30 mouse cellular contexts compared by ENCODE assay signal in the genomic region with DNA sequence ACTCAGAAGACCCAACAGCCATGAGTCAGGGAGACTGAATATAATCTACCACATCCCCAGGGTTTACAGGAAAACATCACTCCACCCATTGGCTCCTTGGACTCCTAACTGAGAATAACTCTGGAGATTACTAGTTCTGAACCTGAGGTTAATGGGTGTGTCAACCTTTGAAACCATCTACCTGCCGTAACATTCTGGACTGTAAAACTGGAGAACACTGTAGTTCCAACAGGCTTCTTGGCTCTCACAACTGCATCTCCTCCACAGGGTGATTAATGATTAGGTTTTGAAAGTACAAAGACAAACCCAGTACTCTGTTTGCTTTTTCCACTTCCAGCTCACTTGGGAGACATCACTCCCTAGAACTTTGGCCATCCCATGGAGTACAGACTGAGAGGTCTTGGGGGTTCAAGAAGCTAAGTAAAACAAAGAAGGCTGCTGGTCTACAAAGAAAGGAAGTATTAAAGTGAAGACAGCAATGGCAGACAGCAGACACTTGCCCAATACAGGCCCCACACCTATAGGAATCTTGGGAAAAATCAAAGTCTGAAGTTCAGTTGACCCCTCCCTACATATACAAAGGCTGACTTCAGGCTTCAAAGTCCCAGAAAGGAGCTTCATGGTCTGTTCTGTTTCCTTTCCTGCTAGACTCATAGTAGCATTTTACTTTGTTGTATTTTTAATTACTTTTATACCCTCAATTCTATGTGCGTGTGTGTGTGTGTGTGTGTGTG. TPM values are rescaled to one million over a fixed set of nuclear protein-coding genes. Genes with fewer than 3 reads are reported as not detected.
A peak's percentile ranks its signal among the peaks of the same experiment; 100 is the strongest.
DNase-seq lines count a peak whose midpoint lies in the region; ATAC-seq and TF ChIP-seq lines count a peak whose summit lies in the region.
"Had no signal": no experiment of that assay in that cellular context is flagged by ENCODE, and none has a peak within 500 bp of the region (broad histone marks: within the 10 kb centered on the region; RNA-seq: fewer than 3 reads in every experiment).

No protein-coding gene starts in this region.

- no peaks in the 10 kb centered on the region for H3K36me3 ChIP-seq in CH12.LX (replicated peaks in 1 of 2; ENCODE audit: control insufficient read depth in 1 of 2, insufficient read depth in 1 of 2, low read length in 1 of 2)
- no peaks in the 10 kb centered on the region for H3K36me3 ChIP-seq in forebrain, embryonic 12.5 days (replicated peaks)
- H3K36me3 ChIP-seq in lung, postnatal 0 days (ENCODE audit: insufficient read depth, low read length) = no peaks in the 10 kb centered on the region
- H3K36me3 ChIP-seq: embryonic facial prominence, embryonic 10.5 days; embryonic facial prominence, embryonic 15.5 days; heart, embryonic 10.5 days; heart, embryonic 15.5 days; limb, embryonic 13.5 days; lung, embryonic 15.5 days; midbrain, embryonic 13.5 days; neural tube, embryonic 15.5 days had no signal

- H3K79me2 ChIP-seq in CH12.LX (replicated peaks; ENCODE audit: control insufficient read depth, extremely low read depth, insufficient read depth, poor library complexity, severe bottlenecking) = no peaks in the 10 kb centered on the region

- TF ChIP-seq EP300 in CH12.LX (IDR thresholded peaks at IDR 0.05; ENCODE audit: low read length) = no peak
- no peak for TF ChIP-seq EP300 in lung, postnatal 0 days (IDR thresholded peaks at IDR 0.05)

- no peak for TF ChIP-seq CTCF in CH12.LX (conservative IDR thresholded peaks at IDR 0.05 in 1 of 2, IDR thresholded peaks at IDR 0.05 in 1 of 2; ENCODE audit: low read depth in 2 of 2, low read length in 2 of 2)
- no peak for TF ChIP-seq CTCF in lung, postnatal 0 days (IDR thresholded peaks at IDR 0.05)

- in situ Hi-C loops in CH12.LX (cut with MboI; ENCODE audit: low pct_ligation_motif_present, low pct_unique_long_range_greater_than_20kb, low sequenced_read_pairs) = no loop called here

- H3K4me3 ChIP-seq in CH12.LX (replicated peaks in 1 of 3; ENCODE audit: low read depth in 2 of 3, low read length in 2 of 3, poor library complexity in 1 of 3) = no peak overlapping the region
- H3K4me3 ChIP-seq in forebrain, embryonic 12.5 days (replicated peaks) = no peak overlapping the region
- H3K4me3 ChIP-seq in lung, postnatal 0 days (ENCODE audit: low read depth, low read length) = no peak overlapping the region
- H3K4me3 ChIP-seq: embryonic facial prominence, embryonic 10.5 days; embryonic facial prominence, embryonic 15.5 days; heart, embryonic 10.5 days; heart, embryonic 15.5 days; limb, embryonic 13.5 days; lung, embryonic 15.5 days; megakaryocyte, embryonic 14.5 days; midbrain, embryonic 13.5 days; neural tube, embryonic 15.5 days had no signal

- 86% methylated on average over 2 of the region's 2 CpGs for WGBS in forebrain, embryonic 12.5 days
- 95% methylated on average over 1 of the region's 2 CpGs for WGBS in lung, postnatal 0 days

- no peak for TF ChIP-seq POLR2A in CH12.LX (IDR thresholded peaks at IDR 0.05; ENCODE audit: low read depth, low read length)

- ATAC-seq in forebrain, embryonic 12.5 days (ENCODE audit: low FRiP score) = no peak
- no peak for ATAC-seq in lung, postnatal 0 days
- ATAC-seq: forebrain, embryonic 14.5 days; hindbrain, embryonic 16.5 days; midbrain, embryonic 13.5 days had no signal

- no peak for TF ChIP-seq RAD21 in CH12.LX (IDR thresholded peaks at IDR 0.05; ENCODE audit: low read depth, low read length)

- H3K9me3 ChIP-seq in CH12.LX (replicated peaks; ENCODE audit: low read length) = no peaks in the 10 kb centered on the region
- no peaks in the 10 kb centered on the region for H3K9me3 ChIP-seq in forebrain, embryonic 12.5 days
- no peaks in the 10 kb centered on the region for H3K9me3 ChIP-seq in lung, postnatal 0 days (ENCODE audit: low read length)
- H3K9me3 ChIP-seq: embryonic facial prominence, embryonic 10.5 days; embryonic facial prominence, embryonic 15.5 days; heart, embryonic 10.5 days; heart, embryonic 15.5 days; limb, embryonic 13.5 days; lung, embryonic 15.5 days; megakaryocyte, embryonic 14.5 days; midbrain, embryonic 13.5 days; neural tube, embryonic 15.5 days had no signal

- H3K27me3 ChIP-seq in CH12.LX (replicated peaks) = no peaks in the 10 kb centered on the region
- no peaks in the 10 kb centered on the region for H3K27me3 ChIP-seq in forebrain, embryonic 12.5 days
- no peaks in the 10 kb centered on the region for H3K27me3 ChIP-seq in lung, postnatal 0 days (replicated peaks; ENCODE audit: insufficient read depth, low read length)
- H3K27me3 ChIP-seq: embryonic facial prominence, embryonic 15.5 days; heart, embryonic 15.5 days; limb, embryonic 13.5 days; lung, embryonic 15.5 days; megakaryocyte, embryonic 14.5 days; midbrain, embryonic 13.5 days; neural tube, embryonic 15.5 days had no signal

- H3K27ac ChIP-seq in CH12.LX (ENCODE audit: insufficient read depth, low read depth) = no peak overlapping the region
- H3K27ac ChIP-seq in forebrain, embryonic 12.5 days = no peak overlapping the region
- no peak overlapping the region for H3K27ac ChIP-seq in lung, postnatal 0 days (ENCODE audit: low read length)
- H3K27ac ChIP-seq: embryonic facial prominence, embryonic 10.5 days; embryonic facial prominence, embryonic 15.5 days; heart, embryonic 10.5 days; heart, embryonic 15.5 days; limb, embryonic 13.5 days; lung, embryonic 15.5 days; midbrain, embryonic 13.5 days; neural tube, embryonic 15.5 days had no signal

- no peak overlapping the region for H3K4me2 ChIP-seq in CH12.LX (ENCODE audit: insufficient read depth, low read depth, poor library complexity, severe bottlenecking)
- no peak overlapping the region for H3K4me2 ChIP-seq in forebrain, embryonic 12.5 days
- H3K4me2 ChIP-seq in lung, postnatal 0 days (replicated peaks; ENCODE audit: low read depth, low read length) = no peak overlapping the region
- H3K4me2 ChIP-seq: embryonic facial prominence, embryonic 15.5 days; heart, embryonic 15.5 days; limb, embryonic 13.5 days; liver, embryonic 11.5 days; lung, embryonic 15.5 days; midbrain, embryonic 13.5 days; neural tube, embryonic 15.5 days had no signal

- peak; percentile 8 for DNase-seq in kidney, adult 18-20 months
- DNase-seq in kidney, postnatal 25 days = no peak
- DNase-seq in CH12.LX (ENCODE audit: extremely low read depth) = no peak
- DNase-seq in kidney, adult 9 months = peak; percentile 85
- DNase-seq in kidney, postnatal 36 days = peak; percentile 12 to 51
- no peak for DNase-seq in lung, postnatal 0 days (ENCODE audit: low spot score)
- no peak for DNase-seq in adrenal gland, adult (ENCODE audit: inconsistent age in 2 of 2, low spot score in 1 of 2)
- DNase-seq: adrenal gland, adult 8-10 months; cerebellum, adult 2 months; cerebellum, postnatal 25 days; gastrocnemius, postnatal 25 days; heart, adult 11 months; lung, postnatal 4 days; retina, postnatal 1 day; right cerebral cortex, postnatal 14 days; thymus, postnatal 14 days had no signal

- H3K4me1 ChIP-seq in CH12.LX (ENCODE audit: control insufficient read depth in 1 of 2, insufficient read depth in 2 of 2) = peaks cover 13 to 26% of the 10 kb centered on the region in 2 experiments
- H3K4me1 ChIP-seq in forebrain, embryonic 12.5 days = no peaks in the 10 kb centered on the region
- no peaks in the 10 kb centered on the region for H3K4me1 ChIP-seq in lung, postnatal 0 days (ENCODE audit: insufficient read depth, low read depth, low read length)
- H3K4me1 ChIP-seq: heart, embryonic 10.5 days; heart, embryonic 15.5 days; lung, embryonic 15.5 days; megakaryocyte, embryonic 14.5 days; midbrain, embryonic 13.5 days; neural tube, embryonic 15.5 days had no signal

- dilution Hi-C loops in CH12.LX (cut with MboI; ENCODE audit: extremely low pct_ligation_motif_present, extremely low pct_unique_long_range_greater_than_20kb, low sequenced_read_pairs) = no loop called here

- H3K9ac ChIP-seq in CH12.LX (ENCODE audit: insufficient read depth, low read depth) = no peak overlapping the region
- H3K9ac ChIP-seq in forebrain, embryonic 12.5 days = no peak overlapping the region
- H3K9ac ChIP-seq in lung, postnatal 0 days (replicated peaks; ENCODE audit: low read depth) = no peak overlapping the region
- H3K9ac ChIP-seq: embryonic facial prominence, embryonic 15.5 days; heart, embryonic 15.5 days; limb, embryonic 13.5 days; lung, embryonic 15.5 days; midbrain, embryonic 13.5 days; neural tube, embryonic 15.5 days had no signal

TF ChIP-seq in CH12.LX, 34 proteins besides CTCF, POLR2A, EP300 and RAD21:
- TF ChIP-seq MXI1 (IDR thresholded peaks at IDR 0.05; ENCODE audit: low read depth, low read length) (0 out of 2 replicates have a peak, but pooled peaks have one; percentile 21), KAT2A (IDR thresholded peaks at IDR 0.05; ENCODE audit: insufficient replicate concordance, low read length) (no peak)

RNA-seq across cellular contexts. Expression of gene Ddit4l, which starts 52.7 kb away (rescaled TPM):
- total RNA-seq in CH12.LX (2012; rRNA removed) = 1.3 and 2.6 TPM in 2 replicates
- 2.2 and 2.8 TPM in 2 replicates for total RNA-seq in CH12.LX (2014; rRNA removed)
- 10.3 and 11.3 TPM in 2 replicates for polyA plus RNA-seq in CH12.LX (2012; ENCODE audit: insufficient read length, low read depth)
- polyA plus RNA-seq in forebrain, embryonic 12.5 days (2016; fragmentation: Nextera tagmentation; extraction: Ambion mirVana) = 9.9 and 12.7 TPM in 2 replicates
- 4.5 and 5.3 TPM in 2 replicates for polyA plus RNA-seq in lung, postnatal 0 days (2015; fragmentation: Nextera tagmentation; extraction: Ambion mirVana)
- total RNA-seq: monocyte, adult 5-6 weeks had no signal

Comparison
In these comparisons a context has a peak if more than half of its experiments do, and no peak if none do; other contexts are left out.
1. DNase-seq: peak in kidney, adult 18-20 months (single experiment), kidney, adult 9 months (single experiment) and kidney, postnatal 36 days (2 of 2); none in kidney, postnatal 25 days (0 of 2), CH12.LX (single experiment), lung, postnatal 0 days (single experiment) and adrenal gland, adult (0 of 2).